Mouse (Mus musculus): Measurements from ENCODE around the gene Frat2. TPM values are rescaled to one million over a fixed set of nuclear protein-coding genes. Genes with fewer than 3 reads are reported as not detected.

Gene Frat2
- total and polyA plus RNA-seq, 3 experiments: 1.4 to 4.9 (median 2.7) TPM

- Histone ChIP-seq H3K4me1 (ENCODE audit: control insufficient read depth, insufficient read depth, low read length) (peaks cover 8% of the 10 kb centered on the region), H3K27me3 (ENCODE audit: control insufficient read depth, insufficient read depth, low read length) (no peaks in the 10 kb centered on the region), H3K36me3 (ENCODE audit: control insufficient read depth, insufficient read depth, low read length) (no peaks in the 10 kb centered on the region), H3K9ac (ENCODE audit: low read depth, low read length) (peak overlapping the region; percentile 76), H3K79me2 (replicated peaks; ENCODE audit: control insufficient read depth, insufficient read depth, low read length) (no peaks in the 10 kb centered on the region), H3K27ac (peak overlapping the region; percentile 99), H3K4me3 (peak overlapping the region; percentile 82)
- intact Hi-C loops (cut with DNase I): no loop called here
- under 1% methylated on average over 110 of the region's 112 CpGs for WGBS
- DNase-seq: peak; percentile 66 to 67
- no peak for TF ChIP-seq EP300 (IDR thresholded peaks at IDR 0.05; ENCODE audit: insufficient read depth, low read depth, low read length)
- TF ChIP-seq CTCF (IDR thresholded peaks at IDR 0.05): peak; percentile 34
- TF ChIP-seq POLR2A (IDR thresholded peaks at IDR 0.05; ENCODE audit: insufficient read depth, low read depth, low read length): no peak
These were observed 17.6 kb downstream of the Frat2 start for GRCm38 (mm10) chr19:41830106-41831031.

- no peaks in the 10 kb centered on the region for H3K36me3 ChIP-seq (ENCODE audit: control insufficient read depth, insufficient read depth, low read length)
- H3K79me2 ChIP-seq (replicated peaks; ENCODE audit: control insufficient read depth, insufficient read depth, low read length): no peaks in the 10 kb centered on the region
- WGBS: 1% methylated on average over 39 of the region's 39 CpGs
- TF ChIP-seq POLR2A (IDR thresholded peaks at IDR 0.05; ENCODE audit: insufficient read depth, low read depth, low read length) (peak; percentile 53; the same call in 1 of the 2 replicates), CTCF (IDR thresholded peaks at IDR 0.05) (no peak)
- H3K4me1 ChIP-seq (ENCODE audit: control insufficient read depth, insufficient read depth, low read length): peaks cover 8% of the 10 kb centered on the region
- DNase-seq: peak; percentile 93
- H3K27me3 ChIP-seq (ENCODE audit: control insufficient read depth, insufficient read depth, low read length): no peaks in the 10 kb centered on the region
- peak within 1 kb of the TSS; percentile 85 for H3K9ac ChIP-seq (ENCODE audit: low read depth, low read length)
- peak within 1 kb of the TSS; percentile 82 for H3K4me3 ChIP-seq
- H3K27ac ChIP-seq: peak within 1 kb of the TSS; percentile 99
- intact Hi-C loops (cut with DNase I): loop anchor here (1.0 to 2.0 kb wide), 2 partner anchors 19 to 27 kb away; partner anchors contain the start of genes Arhgap19 and Frat2
These were observed 18.4 kb downstream of the Frat2 start, which contains the start of gene Frat1 for GRCm38 (mm10) chr19:41829381-41830105. Gene Frat1, plus strand, starts transcription at chr19:41829970.

GRCm38 (mm10) chr19:41828941-41829340 is 19.0 kb downstream of the Frat2 start:
- peak overlapping the region; percentile 82; the same call in 1 of the 2 replicates for H3K4me3 ChIP-seq
- H3K36me3 ChIP-seq (ENCODE audit: control insufficient read depth, insufficient read depth, low read length): no peaks in the 10 kb centered on the region
- H3K79me2 ChIP-seq (replicated peaks; ENCODE audit: control insufficient read depth, insufficient read depth, low read length): no peaks in the 10 kb centered on the region
- intact Hi-C loops (cut with DNase I): loop anchor here (1.0 to 2.0 kb wide), 2 partner anchors 19 to 26 kb away; partner anchors contain the start of genes Arhgap19 and Frat2
- 0 out of 2 replicates have a peak overlapping the region, but pooled peaks have one; percentile 24 for H3K27ac ChIP-seq
- peaks cover 8% of the 10 kb centered on the region for H3K4me1 ChIP-seq (ENCODE audit: control insufficient read depth, insufficient read depth, low read length)
- 83% methylated on average over 3 of the region's 3 CpGs for WGBS
- no peak overlapping the region for H3K9ac ChIP-seq (ENCODE audit: low read depth, low read length)
- TF ChIP-seq CTCF (IDR thresholded peaks at IDR 0.05) (no peak), EP300 (IDR thresholded peaks at IDR 0.05; ENCODE audit: insufficient read depth, low read depth, low read length) (no peak), POLR2A (IDR thresholded peaks at IDR 0.05; ENCODE audit: insufficient read depth, low read depth, low read length) (no peak)
- no peak for DNase-seq
- H3K27me3 ChIP-seq (ENCODE audit: control insufficient read depth, insufficient read depth, low read length): no peaks in the 10 kb centered on the region

- Histone ChIP-seq H3K79me2 (replicated peaks; ENCODE audit: control insufficient read depth, insufficient read depth, low read length) (no peaks in the 10 kb centered on the region), H3K4me3 (no peak overlapping the region), H3K27me3 (ENCODE audit: control insufficient read depth, insufficient read depth, low read length) (no peaks in the 10 kb centered on the region), H3K9ac (ENCODE audit: low read depth, low read length) (no peak overlapping the region), H3K4me1 (ENCODE audit: control insufficient read depth, insufficient read depth, low read length) (peaks cover 4% of the 10 kb centered on the region), H3K27ac (no peak overlapping the region), H3K36me3 (ENCODE audit: control insufficient read depth, insufficient read depth, low read length) (no peaks in the 10 kb centered on the region)
- intact Hi-C loops (cut with DNase I): no loop called here
- TF ChIP-seq CTCF (IDR thresholded peaks at IDR 0.05) (no peak), POLR2A (IDR thresholded peaks at IDR 0.05; ENCODE audit: insufficient read depth, low read depth, low read length) (no peak), EP300 (IDR thresholded peaks at IDR 0.05; ENCODE audit: insufficient read depth, low read depth, low read length) (no peak)
- WGBS: 81% methylated on average over 3 of the region's 3 CpGs
- no peak for DNase-seq
These were observed 21.4 kb downstream of the Frat2 start for GRCm38 (mm10) chr19:41826529-41826928.

GRCm38 (mm10) chr19:41824950-41825349 is 23.0 kb downstream of the Frat2 start:
- no peak overlapping the region for H3K4me3 ChIP-seq
- H3K27ac ChIP-seq: no peak overlapping the region
- no peaks in the 10 kb centered on the region for H3K27me3 ChIP-seq (ENCODE audit: control insufficient read depth, insufficient read depth, low read length)
- no peaks in the 10 kb centered on the region for H3K36me3 ChIP-seq (ENCODE audit: control insufficient read depth, insufficient read depth, low read length)
- intact Hi-C loops (cut with DNase I): no loop called here
- no peak overlapping the region for H3K9ac ChIP-seq (ENCODE audit: low read depth, low read length)
- H3K79me2 ChIP-seq (replicated peaks; ENCODE audit: control insufficient read depth, insufficient read depth, low read length): no peaks in the 10 kb centered on the region
- no peak for DNase-seq
- H3K4me1 ChIP-seq (ENCODE audit: control insufficient read depth, insufficient read depth, low read length): peaks cover 2% of the 10 kb centered on the region
- 73% methylated on average over 5 of the region's 5 CpGs for WGBS
- TF ChIP-seq EP300 (IDR thresholded peaks at IDR 0.05; ENCODE audit: insufficient read depth, low read depth, low read length) (no peak), POLR2A (IDR thresholded peaks at IDR 0.05; ENCODE audit: insufficient read depth, low read depth, low read length) (no peak), CTCF (IDR thresholded peaks at IDR 0.05) (no peak)
